Mouse (Mus musculus) retina, postnatal 7 days (tissue): ENCODE results near the gene Cldn34c3.
"Not testable (repeated sequence)": the region's sequence is repeated elsewhere in the genome, so short reads cannot be mapped to it uniquely, and the experiment has no call there.

Experiments
- DNase-seq: peaks from one replicate; pipeline ENCODE4 v3.0.0-alpha.2; 2012; ENCODE audit warnings: low read depth, low spot score

Gene Cldn34c3

GRCm38 (mm10) chrX:123793365-123793764 lies at the start of gene Cldn34c3:
TSS of gene Cldn34c3 (plus strand) at chrX:123793665.
- DNase-seq: not testable (repeated sequence)
